Mouse (Mus musculus) 3134 (cell line): Measurements from ENCODE around the gene Padi4.

Experiments
- DNase-seq: peaks from one replicate; pipeline ENCODE4 v3.0.0-alpha.2; 2011; ENCODE audit warnings: low spot score; ENCODE audit not compliant: insufficient read length; ENCODE audit errors: extremely low read depth

Padi4 gene

GRCm38 (mm10) chr4:140743086-140743485 lies 30.9 kb downstream of the Padi4 start:
- DNase-seq: no peak

DNA sequence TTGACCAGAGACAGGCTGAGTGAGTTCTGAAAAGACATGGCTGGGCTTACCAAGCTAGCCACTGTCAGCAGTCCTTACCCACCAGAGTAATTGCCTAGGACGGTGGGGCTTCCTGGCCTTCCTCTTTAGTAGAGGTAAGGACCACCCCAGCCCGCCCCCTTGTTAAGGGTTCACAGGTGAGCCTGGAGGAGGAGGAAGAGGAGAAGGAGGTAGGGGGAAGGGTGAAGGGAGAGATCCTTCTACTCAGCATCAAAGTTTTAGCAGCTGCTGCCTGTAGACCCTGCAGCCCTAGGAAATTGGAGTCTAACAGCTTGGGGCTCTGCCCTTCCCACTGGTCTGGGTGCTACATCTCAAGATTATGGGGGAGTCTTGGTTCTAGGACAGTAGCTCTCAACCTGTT lies 31.5 kb downstream of the Padi4 start, which contains the start of gene Padi6:
Gene Padi6, minus strand, starts transcription at position 101 of the 400 bp plus-strand sequence.
- no peak for DNase-seq

DNA sequence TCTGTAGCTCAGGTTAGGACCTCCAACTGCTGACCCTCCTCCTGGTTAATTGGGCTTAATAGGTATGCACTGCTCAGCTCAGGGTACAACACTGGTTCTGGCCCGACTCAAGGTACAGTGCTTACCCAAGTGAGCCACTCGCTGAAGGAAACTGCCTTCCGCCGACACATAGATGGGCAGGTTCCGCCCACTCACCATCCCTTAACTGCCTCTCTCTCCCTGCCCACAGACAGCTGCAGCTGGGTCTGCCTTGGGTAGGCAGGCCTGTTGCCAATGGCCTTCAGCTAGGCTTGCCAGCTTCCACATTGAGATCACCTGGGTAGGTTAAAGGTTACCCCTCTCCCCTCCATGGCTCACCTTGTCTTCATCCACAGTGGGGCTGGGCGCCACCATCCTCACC lies 32.6 kb downstream of the Padi4 start:
- DNase-seq: no peak

- no peak for DNase-seq
Measured at GRCm38 (mm10) chr4:140740655-140741054, 33.4 kb downstream of the Padi4 start.

- no peak for DNase-seq
Measured at GRCm38 (mm10) chr4:140732871-140733270, 41.2 kb downstream of the Padi4 start.

- DNase-seq: no peak
Measured at GRCm38 (mm10) chr4:140731654-140732053, 42.4 kb downstream of the Padi4 start.

DNA sequence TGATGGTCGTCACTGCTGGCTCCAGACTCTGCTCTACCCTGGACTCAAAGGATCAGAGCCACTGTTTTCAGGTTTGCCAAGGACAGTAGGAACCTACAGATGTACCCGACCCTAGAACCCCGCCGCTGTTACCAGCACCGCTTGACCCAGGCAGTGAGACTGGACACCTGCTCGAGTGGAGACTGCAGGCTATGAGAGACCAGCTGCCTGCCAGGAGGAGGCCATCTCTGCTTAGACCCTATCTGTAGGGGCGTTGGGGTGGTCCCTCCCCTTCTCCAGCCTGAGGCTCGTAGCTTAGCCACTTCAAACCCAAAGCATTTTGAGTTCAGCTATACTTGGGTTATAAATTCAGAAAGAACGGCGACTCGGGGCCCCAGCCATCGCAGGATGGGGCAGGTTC lies 47.1 kb downstream of the Padi4 start:
- no peak for DNase-seq

- DNase-seq: no peak
Measured at GRCm38 (mm10) chr4:140724739-140725138, 49.3 kb downstream of the Padi4 start.

DNA sequence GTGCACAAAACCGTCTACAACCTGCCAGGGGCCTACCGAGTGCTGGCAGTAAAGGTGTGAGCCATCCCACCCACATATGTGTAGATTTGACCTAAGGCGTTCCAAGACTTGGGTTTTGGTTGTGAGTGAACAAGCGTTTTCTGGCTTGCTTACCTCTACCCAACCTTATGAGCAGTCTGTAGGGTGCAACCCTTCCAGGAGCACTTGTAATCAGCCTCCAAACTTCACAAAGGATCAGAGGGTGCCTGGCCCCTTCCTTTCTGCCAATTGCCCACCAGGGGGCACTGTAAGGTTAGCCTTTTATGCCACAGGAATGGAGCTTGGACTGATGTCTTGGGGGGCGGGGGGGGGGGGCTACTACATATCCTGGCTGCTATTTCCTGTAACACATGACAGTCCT lies 50.2 kb downstream of the Padi4 start:
- DNase-seq: no peak

DNA sequence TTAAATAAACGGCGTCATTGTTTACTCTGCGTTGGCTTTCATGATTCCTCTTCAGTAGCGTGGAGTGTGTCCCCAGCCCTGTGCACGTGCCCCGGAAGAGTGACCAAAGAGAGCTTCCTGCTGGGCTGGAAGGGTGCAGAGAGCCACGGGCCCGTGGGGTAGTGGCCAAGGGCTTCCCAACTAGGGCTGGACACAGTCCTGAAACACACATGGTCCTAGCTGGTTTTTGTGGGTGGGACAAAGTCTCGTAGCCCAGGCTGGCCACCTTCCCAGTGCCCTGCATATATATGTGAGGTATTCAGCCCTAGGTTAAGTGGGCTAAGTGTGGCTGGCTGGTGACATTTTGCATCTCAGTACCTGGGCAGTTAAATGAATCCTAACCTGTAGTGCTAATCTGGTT lies 50.8 kb downstream of the Padi4 start:
- no peak for DNase-seq

DNA sequence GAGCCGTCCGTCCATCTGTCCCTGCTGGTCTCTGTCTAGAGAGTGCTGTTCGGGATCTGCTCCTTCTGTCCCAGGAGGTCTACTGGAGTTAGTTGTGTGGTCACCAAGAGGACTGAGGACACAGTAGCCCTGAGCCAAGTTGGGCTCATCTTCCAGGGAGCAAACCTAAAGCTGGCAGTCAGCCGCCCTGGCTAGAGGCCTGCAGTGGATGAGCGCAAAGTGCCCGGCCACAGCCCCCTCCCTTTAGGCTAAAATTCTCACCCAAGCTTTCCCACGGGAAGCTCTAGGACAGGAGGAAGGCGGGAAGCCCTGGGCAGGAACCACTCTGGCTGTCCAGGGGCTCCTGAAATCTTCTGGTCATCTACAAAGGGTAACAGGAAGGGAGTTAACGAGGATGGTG lies 51.3 kb downstream of the Padi4 start:
- DNase-seq: no peak

DNA sequence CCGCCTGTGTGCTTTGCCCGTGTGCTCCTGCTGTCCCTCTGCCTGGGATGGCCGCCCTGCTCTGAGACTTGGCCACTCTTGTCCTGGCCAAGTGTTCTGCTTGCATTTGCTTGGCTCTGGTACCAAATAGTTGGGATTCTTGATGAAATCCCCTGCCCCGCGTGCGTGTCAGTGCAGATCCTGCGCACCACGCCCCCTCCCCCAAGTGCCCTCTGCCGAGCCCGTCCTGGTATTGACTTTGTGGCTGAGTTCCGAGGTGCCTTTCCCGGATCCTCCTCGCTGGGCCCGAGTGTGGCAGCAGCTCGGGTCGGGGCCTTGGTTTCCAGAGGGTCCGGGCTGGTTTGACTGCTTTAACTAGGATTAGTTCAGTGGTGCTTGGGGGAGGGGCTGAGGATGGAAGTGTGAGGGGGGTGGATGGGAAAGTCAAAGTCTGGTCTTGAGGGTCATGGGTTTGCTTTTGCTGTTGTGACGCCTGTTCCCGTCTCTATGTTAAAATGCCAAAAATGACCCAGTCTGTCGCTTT lies 52.0 kb downstream of the Padi4 start:
- no peak for DNase-seq

GRCm38 (mm10) chr4:140720091-140720490 lies 53.9 kb downstream of the Padi4 start:
- no peak for DNase-seq

DNA sequence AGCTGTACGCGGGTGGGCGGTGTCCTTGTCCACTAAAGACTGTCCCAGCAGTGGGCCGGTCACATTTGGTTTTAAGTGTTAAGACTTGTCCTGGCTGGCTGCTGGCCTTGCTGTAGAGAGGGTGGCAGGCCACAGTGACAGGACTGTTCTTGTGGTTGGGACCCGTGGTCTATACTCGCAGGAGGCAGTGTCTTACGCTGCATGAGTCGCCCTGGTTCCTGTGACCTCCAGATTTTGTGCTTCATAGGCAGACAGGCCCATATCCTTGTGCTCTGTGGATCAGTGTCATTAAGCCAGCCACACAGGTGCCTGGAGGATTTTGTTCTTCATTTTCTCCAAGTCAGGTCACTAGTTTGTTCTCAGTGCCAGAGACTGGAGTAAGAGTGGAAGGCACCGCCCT lies 55.6 kb downstream of the Padi4 start:
- no peak for DNase-seq

DNA sequence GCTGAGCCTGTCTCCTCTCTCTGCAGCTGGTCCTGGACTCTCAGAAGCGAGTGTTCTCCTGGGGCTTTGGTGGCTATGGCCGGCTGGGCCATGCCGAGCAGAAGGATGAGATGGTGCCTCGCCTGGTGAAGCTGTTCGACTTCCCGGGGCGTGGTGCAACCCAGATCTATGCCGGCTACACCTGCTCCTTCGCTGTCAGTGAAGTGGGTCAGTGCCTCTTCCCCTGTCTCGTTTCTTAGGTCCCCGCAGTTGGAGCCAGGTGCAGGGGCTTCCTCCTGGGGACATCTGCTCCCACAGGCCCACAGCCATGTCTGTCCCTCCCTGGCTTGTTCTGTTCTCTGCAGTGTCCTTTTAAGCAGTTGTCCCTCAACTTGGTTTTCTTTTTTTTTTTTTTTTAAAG lies 57.0 kb downstream of the Padi4 start:
- DNase-seq: no peak

GRCm38 (mm10) chr4:140714586-140714985 lies 59.5 kb downstream of the Padi4 start:
- DNase-seq: no peak

GRCm38 (mm10) chr4:140713480-140714365 lies 60.3 kb downstream of the Padi4 start:
- peak; percentile 64 for DNase-seq

DNA sequence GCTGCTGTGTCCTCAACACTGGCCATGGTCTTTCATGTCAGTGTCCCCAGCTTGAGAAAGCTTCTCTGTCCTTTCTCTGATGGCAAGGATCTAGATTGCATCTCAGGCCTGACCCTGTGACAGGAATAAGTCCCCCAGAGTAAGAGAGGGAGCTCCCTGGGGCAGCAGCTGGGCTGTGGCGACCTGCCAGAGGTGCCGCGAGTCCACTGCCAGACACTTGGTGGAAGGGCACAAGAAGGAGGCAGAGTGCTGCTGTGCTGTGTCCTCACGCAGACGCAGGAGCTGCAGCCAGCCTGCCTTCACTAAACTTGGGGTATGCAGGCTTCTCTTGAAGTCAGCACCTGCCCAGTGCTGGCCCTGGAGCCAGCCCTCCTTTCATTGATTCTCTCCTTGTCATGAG lies 62.7 kb downstream of the Padi4 start:
- no peak for DNase-seq

DNA sequence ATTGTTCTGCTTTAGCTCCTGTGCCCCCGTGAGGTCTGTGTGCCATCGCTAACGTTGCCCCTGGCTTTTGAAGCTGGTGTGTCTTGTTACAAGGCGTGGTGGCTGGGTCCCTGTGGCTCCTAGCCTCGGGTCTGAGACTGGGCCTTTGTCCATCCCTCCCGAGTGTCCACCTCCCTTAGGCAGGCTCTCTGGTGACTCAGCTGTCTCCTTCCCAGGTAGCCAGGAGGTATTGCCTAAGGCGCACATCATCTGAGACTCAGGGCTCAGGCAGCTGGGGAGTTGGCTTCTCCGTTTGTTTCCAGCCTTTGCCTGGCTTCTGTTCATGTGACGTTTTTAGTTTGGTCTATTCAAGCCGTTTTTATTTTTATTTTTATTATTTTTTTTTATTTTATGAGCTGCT lies 63.3 kb downstream of the Padi4 start:
- no peak for DNase-seq

DNA sequence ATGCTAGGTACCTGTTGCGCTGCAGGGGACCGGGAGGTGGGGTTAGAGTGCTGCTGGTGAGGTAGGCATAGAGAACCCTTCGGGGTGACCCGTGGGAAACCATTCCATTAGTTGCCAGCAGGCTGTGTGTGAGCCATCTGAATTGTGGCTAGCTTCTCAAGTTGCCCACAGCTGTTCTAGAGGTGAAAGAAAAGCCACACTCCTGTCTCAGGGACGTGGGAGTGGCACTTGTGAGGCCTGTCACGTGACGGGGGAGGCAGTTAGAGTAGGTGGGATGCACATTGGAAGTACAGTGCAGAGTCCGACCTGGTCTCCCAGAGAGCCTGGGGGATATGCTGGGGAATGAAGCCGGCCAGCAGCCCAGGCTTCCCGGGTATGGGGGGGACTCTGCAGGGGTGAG lies 64.4 kb downstream of the Padi4 start:
- no peak for DNase-seq

GRCm38 (mm10) chr4:140709111-140709510 lies 64.9 kb downstream of the Padi4 start:
- no peak for DNase-seq

DNA sequence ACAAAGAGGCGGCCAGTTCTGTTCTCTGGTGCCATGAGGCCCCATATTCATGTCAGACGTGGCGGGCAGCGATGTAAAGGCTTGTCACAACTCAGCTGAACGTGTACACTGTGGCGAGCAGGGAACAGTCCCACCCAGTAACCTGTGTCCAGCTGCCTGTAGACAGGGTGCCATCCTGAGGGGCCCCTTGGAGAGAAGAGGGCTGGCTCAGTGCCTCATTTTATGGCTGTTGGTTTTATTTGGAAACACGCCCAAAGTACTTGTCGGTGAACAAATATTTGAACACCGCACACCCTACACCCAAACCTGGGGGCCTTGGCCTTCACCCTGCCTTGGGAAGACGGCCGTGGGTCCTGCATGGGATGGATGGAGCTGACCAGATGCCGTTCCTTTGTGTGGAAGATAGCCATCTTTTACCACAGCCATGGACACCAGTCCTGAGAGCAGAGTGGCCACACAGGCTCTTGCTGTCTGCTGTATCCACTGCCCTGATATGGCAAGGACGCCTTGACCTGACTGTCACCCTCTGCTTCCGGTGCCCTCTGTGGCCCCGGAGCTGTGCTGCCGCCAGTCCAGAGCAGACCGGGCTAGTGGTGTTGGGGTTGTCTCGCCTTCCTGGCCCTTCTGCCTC lies 65.6 kb downstream of the Padi4 start:
- no peak for DNase-seq
